Mouse (Mus musculus) activated CD4-positive, CD25-positive, alpha-beta regulatory T cell, adult 4 months (primary cell): ENCODE measurements around the gene Tcf7l1. TPM values are rescaled to one million over a fixed set of nuclear protein-coding genes. Genes with fewer than 3 reads are reported as not detected.
A peak's percentile ranks its signal among the peaks of the same experiment; 100 is the strongest.

Experiments
- ATAC-seq: one replicate; pipeline ENCODE4 v1.8.0; 2017
- polyA plus RNA-seq, 2 experiments: library from polyadenylated mRNA; unstranded; fragments of 100-300 nt; shearing (Covaris generic); gene quantifications; one replicate each; pipeline ENCODE4 v1.2.1; 2017

The Tcf7l1 gene
- polyA plus RNA-seq, 2 experiments from 2014 or later: 0.40 to 0.75 TPM

DNA sequence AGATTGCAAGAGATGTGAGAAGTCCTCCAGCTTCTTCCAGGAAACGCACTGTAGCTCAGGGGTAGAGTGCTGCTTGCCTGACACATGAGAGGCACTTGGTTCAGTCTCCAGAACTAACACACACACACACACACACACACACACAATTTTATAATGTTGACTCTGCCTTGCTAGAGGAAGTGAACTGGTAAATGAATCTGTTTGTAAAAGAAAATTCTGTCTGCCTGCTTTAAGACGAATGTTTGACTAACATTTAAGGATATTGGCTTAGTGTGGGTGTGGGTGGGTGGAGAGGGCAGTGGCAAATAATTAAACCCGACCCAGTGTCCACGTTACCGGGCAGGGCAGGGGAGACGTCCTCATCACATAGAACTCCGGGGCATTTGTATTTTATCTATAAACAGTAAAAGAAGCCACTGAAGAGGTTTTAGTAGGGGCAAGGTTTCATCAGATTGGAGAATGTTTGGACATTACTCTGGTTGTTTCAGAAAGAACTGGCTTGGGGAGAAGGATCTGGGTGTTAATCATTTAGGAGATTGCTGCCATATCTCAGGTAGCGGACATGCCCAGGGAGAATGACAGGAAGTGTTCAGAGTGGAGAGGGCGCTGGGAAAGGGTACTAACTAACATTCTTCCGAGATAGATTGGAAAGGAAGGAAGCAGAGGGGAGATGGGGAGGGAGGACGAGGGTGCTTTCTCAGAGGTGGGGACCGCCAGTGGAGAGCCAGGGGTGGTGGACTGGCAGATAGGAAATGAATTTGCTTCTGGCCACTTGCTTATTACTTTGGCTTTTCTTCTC lies 169.1 kb downstream of the Tcf7l1 start:
- no peak for ATAC-seq

DNA sequence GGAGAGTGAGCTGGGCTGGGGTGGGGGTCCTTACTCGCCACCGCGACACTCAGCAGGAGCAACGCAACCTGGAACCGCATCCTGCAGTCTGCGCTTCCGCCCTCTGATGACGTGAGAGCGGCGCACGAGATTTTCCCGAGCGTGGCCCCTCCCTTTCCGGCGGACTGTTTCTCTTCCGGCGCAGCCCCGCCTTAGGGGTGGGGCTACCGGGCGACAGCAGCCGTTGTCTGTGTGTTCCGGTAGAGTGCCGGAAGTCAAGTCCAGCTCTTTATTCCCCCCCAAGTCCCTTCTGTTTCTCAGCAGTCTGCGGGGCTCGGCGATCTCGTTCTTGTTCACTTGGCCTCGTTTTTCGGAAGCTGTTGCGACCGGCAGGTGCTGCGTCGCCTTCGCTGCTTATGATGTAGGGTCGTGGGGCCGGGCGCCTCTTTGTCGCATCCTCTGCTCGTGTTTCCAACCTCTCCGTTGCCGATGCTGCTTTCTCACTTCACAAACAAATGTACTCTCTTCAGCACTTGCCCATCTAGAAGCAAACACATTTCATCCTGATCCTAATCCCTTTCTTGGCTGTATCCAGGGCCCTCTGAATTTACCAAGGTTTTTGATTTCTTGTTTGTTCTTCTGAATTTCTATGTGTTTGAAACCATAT lies 172.3 kb downstream of the Tcf7l1 start, which contains the start of gene Tgoln1:
Gene Tgoln1 (minus strand): TSS at position 358 of the 646 bp plus-strand sequence.
- peak; percentile 96 for ATAC-seq

DNA sequence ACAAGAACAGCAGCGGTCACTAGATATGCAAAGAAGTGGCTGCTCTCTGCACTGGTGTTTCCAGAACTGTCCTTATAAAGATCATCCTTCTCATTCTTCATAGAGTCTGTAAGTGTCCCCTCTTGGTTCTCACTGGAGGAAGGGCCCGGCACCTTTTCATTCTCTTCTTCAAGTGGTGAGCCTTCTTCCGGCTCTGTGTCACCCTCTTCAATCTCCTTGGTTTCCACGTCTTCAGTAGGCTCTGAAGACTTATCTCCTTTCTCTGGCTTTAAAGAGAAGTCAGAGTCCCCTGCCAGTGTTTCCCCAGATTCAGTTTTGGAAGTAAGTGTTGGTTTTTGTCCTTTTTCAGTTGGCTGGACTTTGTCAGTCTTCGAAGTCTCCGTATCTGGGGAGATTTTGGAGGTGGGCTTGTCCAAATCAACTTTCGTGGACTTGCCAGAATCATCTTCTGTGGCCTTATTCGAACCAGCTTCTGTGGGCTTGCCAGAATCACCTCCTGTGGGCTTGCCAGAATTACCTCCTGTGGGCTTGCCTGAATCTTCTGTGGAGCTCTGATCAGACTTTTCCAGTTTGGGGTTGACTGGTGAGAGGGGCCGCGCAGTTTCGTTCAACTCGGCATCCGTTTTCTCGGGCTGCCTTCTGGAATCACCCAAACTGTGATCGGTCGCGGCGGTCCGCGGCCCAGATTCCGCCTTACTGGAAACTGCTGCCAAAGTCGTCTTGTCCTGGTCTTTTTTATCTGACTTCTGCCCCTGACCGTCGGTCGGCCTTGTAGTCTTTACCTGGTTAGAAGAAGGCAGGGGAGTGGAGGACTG lies 173.3 kb downstream of the Tcf7l1 start:
- ATAC-seq: peak; percentile 15

GRCm38 (mm10) chr6:72615151-72615550 lies 173.9 kb downstream of the Tcf7l1 start:
- no peak for ATAC-seq

GRCm38 (mm10) chr6:72610261-72610660 lies 178.8 kb downstream of the Tcf7l1 start:
- ATAC-seq: no peak

DNA sequence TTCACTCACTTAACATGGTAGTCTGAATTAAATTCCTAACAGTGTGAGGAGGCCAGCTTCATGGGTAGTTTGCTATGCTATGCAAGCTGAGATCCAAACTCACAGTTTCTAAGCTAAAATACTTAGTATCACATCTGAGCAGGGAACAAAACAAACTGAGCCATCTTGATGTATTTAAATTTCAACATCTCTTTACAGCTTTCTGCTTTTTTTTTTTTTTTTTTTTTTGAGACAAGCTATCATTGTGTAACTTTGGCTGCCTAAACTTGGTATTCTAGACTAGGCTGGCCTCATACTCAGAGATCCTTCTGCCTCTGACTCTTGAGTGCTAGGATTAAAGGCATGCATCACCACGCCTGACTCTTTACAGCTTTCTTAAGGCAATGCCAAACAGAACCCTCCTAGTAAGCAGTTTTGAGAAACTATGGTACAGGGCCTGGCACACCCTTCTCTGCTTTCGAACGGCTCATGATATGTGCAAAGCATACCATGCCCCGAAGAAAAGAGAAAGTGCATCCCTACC lies 180.3 kb downstream of the Tcf7l1 start:
- ATAC-seq: no peak

DNA sequence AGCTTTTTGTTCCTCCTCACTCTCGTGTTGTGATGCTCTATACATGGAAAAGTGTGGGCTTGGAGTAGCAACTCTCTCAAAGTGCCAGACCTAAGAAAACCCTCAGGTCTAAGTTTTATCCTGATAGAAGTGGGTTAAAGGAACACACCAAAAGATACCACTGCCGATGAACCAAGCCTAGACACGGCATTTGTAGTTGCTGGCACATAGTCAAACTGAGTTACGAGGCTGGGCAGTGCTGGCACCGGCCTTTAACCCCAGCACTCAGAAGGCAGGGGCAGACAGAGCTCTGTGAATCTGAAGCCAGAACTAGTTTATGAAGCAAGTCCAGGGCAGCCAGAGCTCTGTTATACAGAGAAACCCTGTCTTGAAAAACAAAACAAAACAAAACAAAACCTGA lies 181.4 kb downstream of the Tcf7l1 start:
- no peak for ATAC-seq

- no peak for ATAC-seq
Observed at GRCm38 (mm10) chr6:72607060-72607459, 182.0 kb downstream of the Tcf7l1 start.

DNA sequence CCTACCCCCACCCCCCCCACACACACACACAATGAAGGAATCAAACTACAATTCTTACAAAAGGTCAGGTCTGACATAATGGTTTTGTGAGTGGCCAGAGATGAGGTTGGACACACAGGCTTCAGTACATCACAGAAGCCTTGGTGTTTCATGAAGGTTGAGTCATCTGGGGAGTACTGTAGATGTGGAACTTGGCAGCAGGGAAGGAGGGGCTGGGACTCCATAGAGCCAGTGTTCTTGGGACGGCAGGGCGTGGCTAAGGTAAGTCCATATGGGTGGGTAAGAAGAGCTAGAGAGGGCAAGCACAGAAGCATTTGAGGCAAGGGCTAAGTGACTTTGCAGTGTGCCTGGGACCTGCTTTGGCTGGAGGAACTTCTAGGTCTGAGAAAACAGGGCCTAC lies 185.0 kb downstream of the Tcf7l1 start:
- ATAC-seq: no peak

- peak; percentile 69 for ATAC-seq
Observed at GRCm38 (mm10) chr6:72601732-72602131, 187.3 kb downstream of the Tcf7l1 start.

- ATAC-seq: no peak
Observed at GRCm38 (mm10) chr6:72600771-72601170, 188.3 kb downstream of the Tcf7l1 start.

- ATAC-seq: no peak
Observed at GRCm38 (mm10) chr6:72600216-72600615, 188.8 kb downstream of the Tcf7l1 start.

DNA sequence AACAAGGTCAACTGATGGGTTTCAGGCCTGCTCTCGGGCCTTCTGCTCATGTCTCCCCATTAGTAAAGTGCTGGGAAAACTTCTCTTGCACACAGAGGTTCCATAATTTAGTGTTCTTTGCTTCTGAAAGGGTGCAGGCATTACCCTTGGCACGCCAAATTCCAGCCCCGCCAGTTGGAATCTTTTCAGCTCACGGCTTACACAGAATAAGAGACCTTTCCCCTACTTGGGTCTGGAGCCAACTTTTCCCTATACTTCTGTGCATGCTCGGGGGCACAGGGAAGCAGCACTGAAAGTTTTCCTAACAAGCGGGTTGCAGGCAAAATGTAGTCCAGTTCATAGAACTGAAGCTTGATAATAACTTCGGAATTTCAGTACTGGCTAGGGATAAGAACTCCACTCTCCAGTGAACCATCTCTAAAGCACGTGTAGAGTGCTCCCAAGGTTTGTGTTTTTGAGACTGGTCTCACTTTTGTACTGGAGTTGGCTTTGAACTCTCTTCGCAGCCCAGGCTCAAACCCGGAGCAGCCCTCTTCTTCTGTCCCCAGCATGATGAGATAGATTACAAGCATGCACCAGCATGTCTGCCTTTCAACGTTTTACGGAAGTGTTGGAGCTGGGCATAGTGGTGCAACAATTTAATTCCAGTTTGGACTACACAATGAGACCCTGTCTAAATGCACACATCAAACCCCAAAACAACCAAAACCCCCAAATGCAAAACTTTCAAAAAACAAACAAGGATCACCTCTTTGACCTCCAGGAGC lies 190.1 kb downstream of the Tcf7l1 start:
- ATAC-seq: no peak

GRCm38 (mm10) chr6:72597956-72598753 lies 190.9 kb downstream of the Tcf7l1 start, which contains the start of the genes Elmod3 and Retsat:
TSS of gene Elmod3 (minus strand) at chr6:72598413.
TSS of gene Retsat (plus strand) at chr6:72598475.
- peak; percentile 77 for ATAC-seq

DNA sequence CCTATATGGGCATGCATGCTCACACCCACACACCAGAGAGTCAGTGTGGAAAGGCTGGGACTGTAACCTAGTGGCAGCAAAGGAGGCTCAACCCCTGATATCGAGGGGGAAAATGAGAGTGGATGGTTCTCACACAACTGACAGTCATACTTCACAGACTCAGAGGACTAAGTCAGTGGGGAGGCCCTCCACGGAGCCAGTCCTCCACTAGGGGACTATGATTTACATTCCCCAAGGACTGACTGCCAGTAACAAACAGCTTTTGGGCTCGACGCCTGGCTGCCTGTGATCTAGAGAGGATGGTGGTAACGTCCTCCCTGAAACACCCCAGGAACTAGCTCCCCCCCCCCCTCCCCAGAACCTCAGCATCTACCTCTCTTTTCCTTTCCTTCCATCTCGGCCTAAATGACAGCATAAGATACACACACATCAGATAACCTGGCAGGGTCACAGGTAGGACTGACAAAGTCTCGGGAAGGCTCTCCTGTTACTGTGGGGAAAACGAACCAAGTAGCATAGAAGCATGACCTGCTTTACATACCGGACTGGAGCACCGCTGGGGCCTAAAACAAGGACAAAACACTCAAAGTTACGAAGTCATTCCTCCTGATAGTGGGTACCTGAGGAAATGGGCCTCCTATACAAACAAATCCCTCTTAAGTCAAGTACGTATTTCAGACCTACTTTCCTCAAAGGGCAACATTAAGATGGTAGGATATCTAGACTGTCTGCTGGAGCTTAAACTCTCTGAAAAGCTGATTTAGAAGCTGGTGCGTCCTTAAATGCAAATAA lies 191.8 kb downstream of the Tcf7l1 start:
- ATAC-seq: no peak

- no peak for ATAC-seq
Observed at GRCm38 (mm10) chr6:72593914-72594313, 195.1 kb downstream of the Tcf7l1 start.

- ATAC-seq: no peak
Observed at GRCm38 (mm10) chr6:72593011-72593803, 195.8 kb downstream of the Tcf7l1 start.

- no peak for ATAC-seq
Observed at GRCm38 (mm10) chr6:72590111-72590510, 198.9 kb downstream of the Tcf7l1 start.

- no peak for ATAC-seq
Observed at GRCm38 (mm10) chr6:72588307-72588706, 200.7 kb downstream of the Tcf7l1 start.
